Mouse (Mus musculus) MEL (cell line): Measurements from ENCODE around the gene Ppp1r27. TPM values are rescaled to one million over a fixed set of nuclear protein-coding genes. Genes with fewer than 3 reads are reported as not detected.
A peak's percentile ranks its signal among the peaks of the same experiment; 100 is the strongest.

Source experiments
- DNase-seq: peaks from one replicate; pipeline ENCODE4 v3.0.0; 2011; ENCODE audit warnings: low read depth, low spot score
- H3K27ac ChIP-seq: 2 replicates; pipeline ENCODE4 v1.5.1; 2012; ENCODE audit warnings: low read depth, mild to moderate bottlenecking, control low read depth, low read length, moderate library complexity; ENCODE audit not compliant: control insufficient read depth
- H3K27me3 ChIP-seq, 2 experiments: fragments of 150-350 bp in 1 of 2; sonication (generic) in 1 of 2; 2 replicates each; pipeline ENCODE4 v1.6.1; 2012; ENCODE audit warnings: low read length in 2 of 2, mild to moderate bottlenecking in 2 of 2, improper control_type of control experiment in 1 of 2, moderate library complexity in 1 of 2; ENCODE audit not compliant: insufficient read depth in 2 of 2, control insufficient read depth in 1 of 2
- H3K36me3 ChIP-seq, 2 experiments: 2 replicates each; pipeline ENCODE4 v1.6.1; 2012 to 2014; ENCODE audit warnings: low read length in 2 of 2, improper control_type of control experiment in 1 of 2, inconsistent platforms in 1 of 2, mild to moderate bottlenecking in 1 of 2; ENCODE audit not compliant: insufficient read depth in 2 of 2, control insufficient read depth in 1 of 2
- H3K4me1 ChIP-seq, 2 experiments: fragments of 150-350 bp in 1 of 2; sonication (generic) in 1 of 2; 2 replicates each; pipeline ENCODE4 v1.6.1; 2012; ENCODE audit warnings: low read length in 2 of 2, improper control_type of control experiment in 1 of 2, mild to moderate bottlenecking in 1 of 2; ENCODE audit not compliant: insufficient read depth in 2 of 2, control insufficient read depth in 1 of 2
- H3K4me3 ChIP-seq, 2 experiments: fragments of 150-350 bp in 1 of 2; sonication (generic) in 1 of 2; 2 replicates each; pipeline ENCODE4 v1.5.1; 2012; ENCODE audit warnings: low read depth in 2 of 2, low read length in 2 of 2, mild to moderate bottlenecking in 2 of 2, moderate library complexity in 2 of 2, control low read depth in 1 of 2, improper control_type of control experiment in 1 of 2; ENCODE audit not compliant: control insufficient read depth in 1 of 2, insufficient read depth in 1 of 2
- H3K79me2 ChIP-seq: 2 replicates; pipeline ENCODE4 v1.6.1; 2012; ENCODE audit warnings: mild to moderate bottlenecking, low read length, moderate library complexity; ENCODE audit not compliant: control insufficient read depth, poor library complexity, insufficient read depth
- H3K9ac ChIP-seq: 2 replicates; pipeline ENCODE4 v1.6.1; 2012; ENCODE audit warnings: low read depth, mild to moderate bottlenecking, control low read depth, low read length, moderate library complexity; ENCODE audit not compliant: control insufficient read depth, poor library complexity, severe bottlenecking
- H3K9me3 ChIP-seq: fragments of 150-350 bp; sonication (generic); replicated peaks from 2 replicates; pipeline ENCODE4 v1.6.1; 2012; ENCODE audit warnings: mild to moderate bottlenecking, low read length, improper control_type of control experiment, moderate library complexity; ENCODE audit not compliant: insufficient read depth
- BHLHE40 ChIP-seq: IDR thresholded peaks from 2 replicates; pipeline ENCODE4 v1.6.1; 2012; ENCODE audit warnings: low read depth, mild to moderate bottlenecking, inconsistent platforms, low read length, improper control_type of control experiment, borderline replicate concordance
- CHD1 ChIP-seq: IDR thresholded peaks from 2 replicates; pipeline ENCODE4 v1.6.1; 2012; ENCODE audit warnings: low read depth, mild to moderate bottlenecking, inconsistent platforms, low read length, improper control_type of control experiment
- CTCF ChIP-seq, 3 experiments: IDR thresholded peaks in 2 of 3; conservative IDR thresholded peaks in 1 of 3; 2 replicates each; pipeline ENCODE4 v1.5.1; 2011 to 2012; ENCODE audit warnings: low read length in 3 of 3, low read depth in 2 of 3, mild to moderate bottlenecking in 2 of 3, improper control_type of control experiment in 1 of 3, inconsistent platforms in 1 of 3, mixed read lengths in 1 of 3, moderate library complexity in 1 of 3; ENCODE audit not compliant: control insufficient read depth in 1 of 3, insufficient read depth in 1 of 3, poor library complexity in 1 of 3, severe bottlenecking in 1 of 3
- E2F4 ChIP-seq: IDR thresholded peaks from 2 replicates; pipeline ENCODE4 v1.6.1; 2011; ENCODE audit warnings: low read depth, low read length, improper control_type of control experiment, borderline replicate concordance
- EP300 ChIP-seq, 2 experiments: IDR thresholded peaks; 2 replicates each; pipeline ENCODE4 v1.6.1; 2011; ENCODE audit warnings: improper control_type of control experiment in 2 of 2, low read length in 2 of 2, low read depth in 1 of 2, mild to moderate bottlenecking in 1 of 2
- ETS1 ChIP-seq: IDR thresholded peaks from 2 replicates; pipeline ENCODE4 v1.6.1; 2012; ENCODE audit warnings: low read depth, mild to moderate bottlenecking, inconsistent platforms, low read length, improper control_type of control experiment, moderate library complexity
- GABPA ChIP-seq: IDR thresholded peaks from 2 replicates; pipeline ENCODE4 v1.6.1; 2012; ENCODE audit warnings: low read depth, mild to moderate bottlenecking, inconsistent platforms, low read length, improper control_type of control experiment, moderate library complexity
- GATA1 ChIP-seq: IDR thresholded peaks from 2 replicates; pipeline ENCODE4 v1.6.1; 2011; ENCODE audit warnings: low read depth, low read length, improper control_type of control experiment
- HCFC1 ChIP-seq: IDR thresholded peaks from 2 replicates; pipeline ENCODE4 v1.6.1; 2012; ENCODE audit warnings: low read depth, mild to moderate bottlenecking, inconsistent platforms, low read length, improper control_type of control experiment, moderate library complexity
- JUND ChIP-seq: IDR thresholded peaks from 2 replicates; pipeline ENCODE4 v1.6.1; 2011; ENCODE audit warnings: low read depth, mild to moderate bottlenecking, improper control_type of control experiment, low read length
- KAT2A ChIP-seq: conservative IDR thresholded peaks from 2 replicates; pipeline ENCODE4 v1.6.1; 2012; ENCODE audit warnings: low read depth, low read length, improper control_type of control experiment, inconsistent platforms
- MAFK ChIP-seq: IDR thresholded peaks from 2 replicates; pipeline ENCODE4 v1.6.1; 2011; ENCODE audit warnings: low read depth, mild to moderate bottlenecking, low read length, improper control_type of control experiment, borderline replicate concordance
- MAX ChIP-seq: IDR thresholded peaks from 2 replicates; pipeline ENCODE4 v1.6.1; 2011; ENCODE audit warnings: low read length, improper control_type of control experiment
- MAZ ChIP-seq: IDR thresholded peaks from 2 replicates; pipeline ENCODE4 v1.6.1; 2012; ENCODE audit warnings: low read depth, mild to moderate bottlenecking, inconsistent platforms, low read length, improper control_type of control experiment
- MXI1 ChIP-seq: IDR thresholded peaks from 2 replicates; pipeline ENCODE4 v1.6.1; 2011; ENCODE audit warnings: mild to moderate bottlenecking, low read depth, low read length, improper control_type of control experiment
- MYC ChIP-seq: IDR thresholded peaks from 2 replicates; pipeline ENCODE4 v1.6.1; 2011; ENCODE audit warnings: low read depth, mild to moderate bottlenecking, low read length, improper control_type of control experiment, moderate library complexity
- NELFE ChIP-seq: IDR thresholded peaks from 2 replicates; pipeline ENCODE4 v1.6.1; 2011; ENCODE audit warnings: low read depth, low read length, improper control_type of control experiment
- NRF1 ChIP-seq: IDR thresholded peaks from 2 replicates; pipeline ENCODE4 v1.6.1; 2014; ENCODE audit warnings: low read depth, mild to moderate bottlenecking, inconsistent platforms, low read length, improper control_type of control experiment, moderate library complexity; ENCODE audit not compliant: poor library complexity, insufficient read depth, severe bottlenecking
- POLR2A ChIP-seq, 2 experiments: IDR thresholded peaks; 2 replicates each; pipeline ENCODE4 v1.6.1; 2011 to 2012; ENCODE audit warnings: low read length in 2 of 2, mild to moderate bottlenecking in 2 of 2, control low read depth in 1 of 2, improper control_type of control experiment in 1 of 2, low read depth in 1 of 2, moderate library complexity in 1 of 2; ENCODE audit not compliant: control insufficient read depth in 1 of 2, insufficient read depth in 1 of 2, poor library complexity in 1 of 2
- POLR2AphosphoS5 ChIP-seq: IDR thresholded peaks from 2 replicates; pipeline ENCODE4 v1.6.1; 2012; ENCODE audit warnings: low read depth, borderline replicate concordance, mild to moderate bottlenecking, inconsistent platforms, low read length, moderate library complexity, mixed read lengths
- RAD21 ChIP-seq: IDR thresholded peaks from 2 replicates; pipeline ENCODE4 v1.6.1; 2011; ENCODE audit warnings: mild to moderate bottlenecking, low read depth, low read length, improper control_type of control experiment
- RCOR1 ChIP-seq: IDR thresholded peaks from 2 replicates; pipeline ENCODE4 v1.6.1; 2012; ENCODE audit warnings: low read depth, mild to moderate bottlenecking, inconsistent platforms, low read length, improper control_type of control experiment
- SMC3 ChIP-seq: IDR thresholded peaks from 2 replicates; pipeline ENCODE4 v1.6.1; 2011; ENCODE audit warnings: low read depth, low read length, improper control_type of control experiment
- TAL1 ChIP-seq: IDR thresholded peaks from 2 replicates; pipeline ENCODE4 v1.6.1; 2012; ENCODE audit warnings: mild to moderate bottlenecking, inconsistent platforms, low read length, moderate library complexity, mixed read lengths
- TBP ChIP-seq: IDR thresholded peaks from 2 replicates; pipeline ENCODE4 v1.8.0; 2011; ENCODE audit warnings: low read depth, low read length, improper control_type of control experiment
- TCF12 ChIP-seq: IDR thresholded peaks from 2 replicates; pipeline ENCODE4 v1.6.1; 2014; ENCODE audit warnings: low read depth, mild to moderate bottlenecking, inconsistent platforms, low read length, improper control_type of control experiment, moderate library complexity
- USF1 ChIP-seq: IDR thresholded peaks from 2 replicates; pipeline ENCODE4 v1.6.1; 2014; ENCODE audit warnings: low read depth, mild to moderate bottlenecking, inconsistent platforms, low read length, improper control_type of control experiment, moderate library complexity
- USF2 ChIP-seq, 2 experiments: IDR thresholded peaks; 2 replicates each; pipeline ENCODE4 v1.6.1; 2011 to 2012; ENCODE audit warnings: improper control_type of control experiment in 2 of 2, low read length in 2 of 2, borderline replicate concordance in 1 of 2, inconsistent platforms in 1 of 2, low read depth in 1 of 2, mild to moderate bottlenecking in 1 of 2; ENCODE audit not compliant: insufficient read depth in 1 of 2
- ZC3H11A ChIP-seq: IDR thresholded peaks from 2 replicates; pipeline ENCODE4 v1.6.1; 2012; ENCODE audit warnings: low read depth, mild to moderate bottlenecking, inconsistent platforms, low read length, improper control_type of control experiment
- ZKSCAN1 ChIP-seq: IDR thresholded peaks from 2 replicates; pipeline ENCODE4 v1.6.1; 2012; ENCODE audit warnings: low read depth, mild to moderate bottlenecking, inconsistent platforms, low read length, improper control_type of control experiment, moderate library complexity
- ZMIZ1 ChIP-seq: IDR thresholded peaks from 2 replicates; pipeline ENCODE4 v1.6.1; 2012; ENCODE audit warnings: low read depth, mild to moderate bottlenecking, inconsistent platforms, low read length, improper control_type of control experiment, moderate library complexity
- ZNF384 ChIP-seq: IDR thresholded peaks from 2 replicates; pipeline ENCODE4 v1.6.1; 2012; ENCODE audit warnings: low read depth, mild to moderate bottlenecking, inconsistent platforms, low read length, improper control_type of control experiment
- polyA plus RNA-seq, 2 experiments: library from polyadenylated mRNA; stranded (reverse) in 1 of 2; unstranded in 1 of 2; fragments of >175 nt in 1 of 2; fragments of >200 nt in 1 of 2; gene quantifications; 2 replicates each; pipeline versions ENCODE4 v1.2.1 to v1.2.4; 2012; ENCODE audit warnings: low replicate concordance in 2 of 2, low read depth in 1 of 2; ENCODE audit not compliant: insufficient read length in 2 of 2, insufficient read depth in 1 of 2, missing spikeins in 1 of 2
- total RNA-seq: library from RNA; depleted of rRNA; stranded (reverse); fragments of 300-350 nt; gene quantifications from 2 replicates; pipeline ENCODE4 v1.2.3, GENCODE M21; 2012

Gene Ppp1r27
- total and polyA plus RNA-seq, 3 experiments = not detected

DNA sequence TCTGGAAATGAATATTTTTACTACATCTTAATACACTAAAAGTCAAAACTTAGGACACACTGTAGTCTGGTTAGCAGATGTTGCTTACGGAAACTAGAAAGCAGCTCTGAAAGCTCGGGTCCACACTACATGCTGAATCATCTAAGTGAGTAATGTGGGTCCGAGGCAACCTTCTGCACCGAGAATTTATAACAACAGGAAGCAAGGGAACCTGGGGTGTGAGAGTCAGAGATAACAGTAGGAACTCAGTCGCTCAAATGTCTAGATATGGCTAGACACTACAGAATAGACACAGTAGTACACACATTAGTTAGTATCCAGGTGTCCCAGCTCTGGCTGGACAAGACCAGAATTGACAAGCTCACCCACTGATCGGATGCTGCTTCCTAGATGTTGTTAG lies 37.6 kb upstream of the Ppp1r27 start (continued):
- TF ChIP-seq RAD21 (no peak), TCF12 (peak; percentile 88), ZKSCAN1 (no peak), NELFE (no peak), ZNF384 (no peak; the same call in 1 of the 2 replicates), KAT2A (no peak), TAL1 (peak; percentile 91), ZC3H11A (no peak), CTCF (IDR thresholded peaks at IDR 0.05 in 2 of 3, conservative IDR thresholded peaks at IDR 0.05 in 1 of 3; ENCODE audit: control insufficient read depth in 1 of 3, insufficient read depth in 1 of 3, low read depth in 2 of 3, low read length in 3 of 3, poor library complexity in 1 of 3, severe bottlenecking in 1 of 3) (no peak), BHLHE40 (0 out of 2 replicates have a peak, but pooled peaks have one; percentile 34), E2F4 (no peak), MAX (0 out of 2 replicates have a peak, but pooled peaks have one; percentile 38), POLR2AphosphoS5 (no peak), MAFK (peak; percentile 84; the same call in 1 of the 2 replicates), TBP (peak; percentile 67), ETS1 (peak; percentile 89), POLR2A (IDR thresholded peaks at IDR 0.05; ENCODE audit: control insufficient read depth in 1 of 2, insufficient read depth in 1 of 2, low read depth in 1 of 2, low read length in 2 of 2, poor library complexity in 1 of 2) (0 out of 4 replicates have a peak, but pooled peaks of 1 of the 2 experiments have one; percentile 20), ZMIZ1 (no peak; the same call in 1 of the 2 replicates), GABPA (peak; percentile 82; the same call in 1 of the 2 replicates), NRF1 (no peak), MYC (peak; percentile 87; the same call in 1 of the 2 replicates), GATA1 (peak; percentile 93)
- TF ChIP-seq, all 39 proteins: peak for 17

DNA sequence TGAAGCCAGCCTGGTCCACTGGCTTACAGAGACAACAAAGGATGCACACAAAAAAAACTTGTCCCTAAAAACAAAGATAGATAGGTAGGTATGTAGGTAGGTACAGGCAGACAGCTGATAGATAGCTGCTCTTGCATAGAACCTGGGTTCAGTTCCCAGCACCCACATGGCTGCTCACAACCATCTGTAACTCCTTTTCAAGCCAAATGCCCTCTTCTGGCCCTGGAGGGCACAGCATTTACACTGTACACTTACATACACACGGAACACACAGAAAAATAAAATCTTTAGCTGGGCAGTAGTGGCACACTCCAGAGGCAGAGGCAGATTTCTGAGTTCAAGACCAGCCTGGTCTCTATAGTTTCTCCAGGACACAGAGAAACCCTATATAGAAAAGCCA lies 33.0 kb upstream of the Ppp1r27 start:
- Histone ChIP-seq H3K27me3 (no peaks in the 10 kb centered on the region), H3K79me2 (peaks cover 31% of the 10 kb centered on the region), H3K9ac (no peak overlapping the region), H3K27ac (no peak overlapping the region), H3K9me3 (no peaks in the 10 kb centered on the region), H3K36me3 (peaks cover 14 to 22% of the 10 kb centered on the region in 2 experiments), H3K4me1 (peaks cover 10 to 23% of the 10 kb centered on the region in 2 experiments), H3K4me3 (no peak overlapping the region)
- DNase-seq = peak; percentile 48
- TF ChIP-seq POLR2AphosphoS5 (no peak), RAD21 (no peak), MXI1 (no peak), KAT2A (no peak), POLR2A (IDR thresholded peaks at IDR 0.05; ENCODE audit: control insufficient read depth in 1 of 2, insufficient read depth in 1 of 2, low read depth in 1 of 2, low read length in 2 of 2, poor library complexity in 1 of 2) (no peak), EP300 (IDR thresholded peaks at IDR 0.05; ENCODE audit: low read depth in 1 of 2, low read length in 2 of 2) (no peak), TCF12 (no peak), SMC3 (peak; percentile 15; the same call in 1 of the 2 replicates), HCFC1 (0 out of 2 replicates have a peak, but pooled peaks have one; percentile 10), USF1 (no peak), NELFE (no peak), USF2 (IDR thresholded peaks at IDR 0.05; ENCODE audit: borderline replicate concordance in 1 of 2, insufficient read depth in 1 of 2, low read depth in 1 of 2, low read length in 2 of 2) (no peak), MAFK (no peak), CHD1 (no peak), BHLHE40 (no peak), CTCF (IDR thresholded peaks at IDR 0.05 in 2 of 3, conservative IDR thresholded peaks at IDR 0.05 in 1 of 3; ENCODE audit: control insufficient read depth in 1 of 3, insufficient read depth in 1 of 3, low read depth in 2 of 3, low read length in 3 of 3, poor library complexity in 1 of 3, severe bottlenecking in 1 of 3) (peak in 1 of 3 experiments; percentile 19; a peak in 2 of 6 replicates), RCOR1 (no peak), TAL1 (no peak), MAZ (no peak), ZKSCAN1 (no peak), TBP (no peak), JUND (no peak), MYC (0 out of 2 replicates have a peak, but pooled peaks have one; percentile 18)
